Mouse (Mus musculus): ENCODE data around the gene Map10. TPM values are rescaled to one million over a fixed set of nuclear protein-coding genes. Genes with fewer than 3 reads are reported as not detected.

Gene Map10
- polyA plus RNA-seq, 1 experiment, result 14.0 TPM

GRCm38 (mm10) chr8:125669159-125669699, 389 bp upstream of the Map10 start:
- no peak for TF ChIP-seq POLR2A (IDR thresholded peaks at IDR 0.05; ENCODE audit: control insufficient read depth, low read depth, low read length)
- peak overlapping the region; percentile 60; the same call in 1 of the 2 replicates for H3K27ac ChIP-seq (ENCODE audit: control insufficient read depth, insufficient read depth, low read depth, low read length)
- H3K36me3 ChIP-seq (ENCODE audit: control insufficient read depth, insufficient read depth, low read length), result no peaks in the 10 kb centered on the region; the same call in 1 of the 2 replicates
- H3K4me3 ChIP-seq (ENCODE audit: control insufficient read depth, low read depth, low read length), result peak overlapping the region; percentile 76
- no peaks in the 10 kb centered on the region for H3K27me3 ChIP-seq (ENCODE audit: control insufficient read depth, insufficient read depth, low read length)
- H3K4me1 ChIP-seq (ENCODE audit: control insufficient read depth, insufficient read depth, low read length), result peaks cover 9% of the 10 kb centered on the region

GRCm38 (mm10) chr8:125670420-125670819, 802 bp downstream of the Map10 start:
- peaks cover 9% of the 10 kb centered on the region for H3K4me1 ChIP-seq (ENCODE audit: control insufficient read depth, insufficient read depth, low read length)
- TF ChIP-seq CTCF (IDR thresholded peaks at IDR 0.05; ENCODE audit: control insufficient read depth, insufficient read depth, insufficient replicate concordance, low read depth, low read length) (no peak), POLR2A (IDR thresholded peaks at IDR 0.05; ENCODE audit: control insufficient read depth, low read depth, low read length) (no peak)
- no peaks in the 10 kb centered on the region; the same call in 1 of the 2 replicates for H3K36me3 ChIP-seq (ENCODE audit: control insufficient read depth, insufficient read depth, low read length)
- no peaks in the 10 kb centered on the region for H3K27me3 ChIP-seq (ENCODE audit: control insufficient read depth, insufficient read depth, low read length)
- H3K4me3 ChIP-seq (ENCODE audit: control insufficient read depth, low read depth, low read length), result peak overlapping the region; percentile 76
- H3K27ac ChIP-seq (ENCODE audit: control insufficient read depth, insufficient read depth, low read depth, low read length), result peak overlapping the region; percentile 30; the same call in 1 of the 2 replicates

- no peaks in the 10 kb centered on the region; the same call in 1 of the 2 replicates for H3K36me3 ChIP-seq (ENCODE audit: control insufficient read depth, insufficient read depth, low read length)
- no peaks in the 10 kb centered on the region for H3K27me3 ChIP-seq (ENCODE audit: control insufficient read depth, insufficient read depth, low read length)
- no peak for TF ChIP-seq CTCF (IDR thresholded peaks at IDR 0.05; ENCODE audit: control insufficient read depth, insufficient read depth, insufficient replicate concordance, low read depth, low read length)
- TF ChIP-seq POLR2A (IDR thresholded peaks at IDR 0.05; ENCODE audit: control insufficient read depth, low read depth, low read length), result no peak
- H3K4me3 ChIP-seq (ENCODE audit: control insufficient read depth, low read depth, low read length), result peak overlapping the region; percentile 76
- no peak overlapping the region for H3K27ac ChIP-seq (ENCODE audit: control insufficient read depth, insufficient read depth, low read depth, low read length)
- H3K4me1 ChIP-seq (ENCODE audit: control insufficient read depth, insufficient read depth, low read length), result peaks cover 9% of the 10 kb centered on the region
Observed at GRCm38 (mm10) chr8:125670906-125671305, 1.3 kb downstream of the Map10 start.

- Histone ChIP-seq H3K36me3 (ENCODE audit: control insufficient read depth, insufficient read depth, low read length) (no peaks in the 10 kb centered on the region; the same call in 1 of the 2 replicates), H3K4me1 (ENCODE audit: control insufficient read depth, insufficient read depth, low read length) (peaks cover 9% of the 10 kb centered on the region), H3K27me3 (ENCODE audit: control insufficient read depth, insufficient read depth, low read length) (no peaks in the 10 kb centered on the region), H3K4me3 (ENCODE audit: control insufficient read depth, low read depth, low read length) (peak overlapping the region; percentile 76), H3K27ac (ENCODE audit: control insufficient read depth, insufficient read depth, low read depth, low read length) (no peak overlapping the region)
- TF ChIP-seq POLR2A (IDR thresholded peaks at IDR 0.05; ENCODE audit: control insufficient read depth, low read depth, low read length) (no peak), CTCF (IDR thresholded peaks at IDR 0.05; ENCODE audit: control insufficient read depth, insufficient read depth, insufficient replicate concordance, low read depth, low read length) (no peak)
Observed at GRCm38 (mm10) chr8:125671371-125671770, 1.8 kb downstream of the Map10 start.

- peaks cover 2% of the 10 kb centered on the region; the same call in 1 of the 2 replicates for H3K4me1 ChIP-seq (ENCODE audit: control insufficient read depth, insufficient read depth, low read length)
- no peak overlapping the region for H3K27ac ChIP-seq (ENCODE audit: control insufficient read depth, insufficient read depth, low read depth, low read length)
- H3K36me3 ChIP-seq (ENCODE audit: control insufficient read depth, insufficient read depth, low read length), result no peaks in the 10 kb centered on the region; the same call in 1 of the 2 replicates
- no peak for TF ChIP-seq POLR2A (IDR thresholded peaks at IDR 0.05; ENCODE audit: control insufficient read depth, low read depth, low read length)
- no peak for TF ChIP-seq CTCF (IDR thresholded peaks at IDR 0.05; ENCODE audit: control insufficient read depth, insufficient read depth, insufficient replicate concordance, low read depth, low read length)
- no peaks in the 10 kb centered on the region for H3K27me3 ChIP-seq (ENCODE audit: control insufficient read depth, insufficient read depth, low read length)
- no peak overlapping the region for H3K4me3 ChIP-seq (ENCODE audit: control insufficient read depth, low read depth, low read length)
Observed at GRCm38 (mm10) chr8:125675796-125676195, 6.2 kb downstream of the Map10 start.

- Histone ChIP-seq H3K4me1 (ENCODE audit: control insufficient read depth, insufficient read depth, low read length) (no peaks in the 10 kb centered on the region), H3K36me3 (ENCODE audit: control insufficient read depth, insufficient read depth, low read length) (no peaks in the 10 kb centered on the region), H3K4me3 (ENCODE audit: control insufficient read depth, low read depth, low read length) (no peak overlapping the region), H3K27ac (ENCODE audit: control insufficient read depth, insufficient read depth, low read depth, low read length) (no peak overlapping the region), H3K27me3 (ENCODE audit: control insufficient read depth, insufficient read depth, low read length) (no peaks in the 10 kb centered on the region)
- no peak for TF ChIP-seq POLR2A (IDR thresholded peaks at IDR 0.05; ENCODE audit: control insufficient read depth, low read depth, low read length)
- TF ChIP-seq CTCF (IDR thresholded peaks at IDR 0.05; ENCODE audit: control insufficient read depth, insufficient read depth, insufficient replicate concordance, low read depth, low read length), result no peak
Observed at GRCm38 (mm10) chr8:125677484-125677883, 7.9 kb downstream of the Map10 start.

- Histone ChIP-seq H3K4me3 (ENCODE audit: control insufficient read depth, low read depth, low read length) (no peak overlapping the region), H3K27ac (ENCODE audit: control insufficient read depth, insufficient read depth, low read depth, low read length) (no peak overlapping the region), H3K4me1 (ENCODE audit: control insufficient read depth, insufficient read depth, low read length) (no peaks in the 10 kb centered on the region), H3K27me3 (ENCODE audit: control insufficient read depth, insufficient read depth, low read length) (no peaks in the 10 kb centered on the region), H3K36me3 (ENCODE audit: control insufficient read depth, insufficient read depth, low read length) (no peaks in the 10 kb centered on the region)
- no peak for TF ChIP-seq POLR2A (IDR thresholded peaks at IDR 0.05; ENCODE audit: control insufficient read depth, low read depth, low read length)
- no peak for TF ChIP-seq CTCF (IDR thresholded peaks at IDR 0.05; ENCODE audit: control insufficient read depth, insufficient read depth, insufficient replicate concordance, low read depth, low read length)
Observed at GRCm38 (mm10) chr8:125678854-125679648, 9.4 kb downstream of the Map10 start.
